Mouse (Mus musculus): ENCODE results near the gene Gm28048. TPM values are rescaled to one million over a fixed set of nuclear protein-coding genes. Genes with fewer than 3 reads are reported as not detected.

The Gm28048 gene
- total RNA-seq, 2 experiments from 2014 or later, result 5.5 to 9.2 TPM

Other genes with a start within 250 kb of the Gm28048 start
- gene B3gnt2, start 121.1 kb downstream of the Gm28048 start, total RNA-seq (2021), result 10 to 100 TPM in 1 of 2 experiments, 1 to 10 TPM in 1; 6.9 to 12.0 TPM
- 10 to 100 TPM; 10.2 to 11.6 TPM for gene Zrsr1, start 10.1 kb downstream of the Gm28048 start, total RNA-seq (2021)
- gene Commd1, start 292 bp upstream of the Gm28048 start, total RNA-seq (2021), result 100 to 1,000 TPM; 150 to 168 TPM
- 100 to 1,000 TPM; 108 to 120 TPM for gene Cct4, start 8.4 kb upstream of the Gm28048 start, total RNA-seq (2021)
- gene Fam161a, start 25.4 kb upstream of the Gm28048 start, total RNA-seq (2021), result 1 to 10 TPM; 2.9 to 3.8 TPM

All from heart, postnatal 14 days (tissue).